Mouse (Mus musculus): ENCODE data around the gene Stpg3. TPM values are rescaled to one million over a fixed set of nuclear protein-coding genes. Genes with fewer than 3 reads are reported as not detected.

Stpg3 gene
- polyA plus RNA-seq, 1 experiment from 2014 or later, result not detected

DNA sequence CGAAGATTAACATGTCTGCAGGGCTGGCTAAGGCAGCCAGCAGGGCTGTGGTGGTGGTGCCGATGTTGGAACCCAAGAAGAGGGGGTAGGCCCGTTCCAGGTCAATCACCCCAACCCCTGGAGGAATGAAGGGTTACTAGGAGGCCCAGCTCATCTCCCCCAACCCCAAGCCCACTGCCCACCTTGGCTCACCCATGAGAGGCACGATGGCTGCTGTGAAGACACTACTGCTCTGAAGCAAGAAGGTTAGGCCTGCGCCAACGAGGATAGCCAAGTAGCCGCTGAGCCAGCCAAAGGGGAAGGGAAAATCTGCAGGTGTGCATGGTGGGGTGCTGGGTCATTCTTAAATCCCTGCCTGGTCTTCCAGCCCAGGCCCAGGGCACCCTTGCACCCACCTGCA lies 16.1 kb upstream of the Stpg3 start:
- no peak overlapping the region for H3K9ac ChIP-seq (ENCODE audit: low read depth, low read length)
- WGBS, result 90% methylated on average over 7 of the region's 7 CpGs
- H3K36me3 ChIP-seq (ENCODE audit: control insufficient read depth, insufficient read depth, low read length), result no peaks in the 10 kb centered on the region
- no peak overlapping the region for H3K4me2 ChIP-seq (ENCODE audit: low read length)
- H3K27ac ChIP-seq (ENCODE audit: low read depth, low read length), result no peak overlapping the region
- no peak for ATAC-seq
- H3K27me3 ChIP-seq (replicated peaks; ENCODE audit: control insufficient read depth, insufficient read depth, low read length), result 0 out of 2 replicates have a peak, but pooled peaks cover 2% of the 10 kb centered on the region
- H3K4me3 ChIP-seq (ENCODE audit: low read length), result no peak overlapping the region
- peaks cover 5% of the 10 kb centered on the region for H3K4me1 ChIP-seq (ENCODE audit: control insufficient read depth, insufficient read depth, low read depth, low read length)
- no peaks in the 10 kb centered on the region for H3K9me3 ChIP-seq (ENCODE audit: control insufficient read depth, low read length)

DNA sequence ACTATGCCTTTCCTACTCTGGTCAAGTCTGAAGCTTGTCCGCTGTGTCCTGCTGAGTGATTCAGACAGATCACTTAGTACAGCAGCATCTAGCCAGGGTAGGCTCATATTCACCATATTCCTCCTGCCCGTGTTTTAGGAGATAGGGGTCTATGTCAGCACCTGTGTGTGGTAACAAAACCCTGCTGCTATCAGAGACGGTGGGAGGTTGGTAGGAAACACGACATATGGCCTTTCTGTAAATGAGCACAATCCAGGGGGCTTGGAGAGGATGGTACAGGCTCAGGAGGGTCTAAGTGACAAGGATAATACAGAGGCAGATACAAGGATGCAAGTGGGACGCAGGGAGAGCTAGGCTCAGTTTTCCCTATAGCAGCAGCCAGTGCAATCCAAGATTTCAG lies 15.1 kb upstream of the Stpg3 start:
- 80% methylated on average over 5 of the region's 5 CpGs for WGBS

DNA sequence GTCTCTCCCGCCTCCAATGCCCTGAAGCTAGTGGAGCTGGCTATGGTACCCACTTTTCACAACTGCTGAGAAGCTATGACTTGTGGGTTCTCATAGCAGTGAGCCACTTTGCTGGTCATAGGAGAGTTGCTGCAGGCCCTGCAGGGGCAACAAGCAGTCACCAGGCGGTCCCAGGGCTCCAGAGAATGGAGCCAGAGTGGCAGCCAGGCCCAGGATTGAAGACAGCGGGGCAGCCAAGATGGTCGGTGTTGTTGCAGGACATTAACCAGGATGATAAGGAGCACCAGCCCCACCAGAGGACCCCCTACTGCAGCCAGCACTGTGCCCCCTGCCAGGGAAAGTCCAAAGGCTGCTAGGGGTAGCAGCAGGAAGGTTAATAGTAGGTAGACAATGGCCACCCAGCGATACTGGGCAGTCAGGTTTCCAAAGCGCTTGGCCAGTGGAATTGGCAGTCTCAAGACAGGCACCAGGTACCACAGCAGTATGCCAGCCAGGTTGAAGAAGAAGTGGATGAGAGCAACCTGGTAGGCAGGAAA lies 14.6 kb upstream of the Stpg3 start:
- Histone ChIP-seq H3K27me3 (replicated peaks; ENCODE audit: control insufficient read depth, insufficient read depth, low read length) (0 out of 2 replicates have a peak, but pooled peaks cover 2% of the 10 kb centered on the region), H3K9me3 (ENCODE audit: control insufficient read depth, low read length) (no peaks in the 10 kb centered on the region), H3K4me1 (ENCODE audit: control insufficient read depth, insufficient read depth, low read depth, low read length) (peaks cover 7% of the 10 kb centered on the region), H3K36me3 (ENCODE audit: control insufficient read depth, insufficient read depth, low read length) (no peaks in the 10 kb centered on the region), H3K4me3 (ENCODE audit: low read length) (no peak overlapping the region), H3K27ac (ENCODE audit: low read depth, low read length) (no peak overlapping the region), H3K4me2 (ENCODE audit: low read length) (no peak overlapping the region), H3K9ac (ENCODE audit: low read depth, low read length) (peak overlapping the region; percentile 25; the same call in 1 of the 2 replicates)
- WGBS, result 68% methylated on average over 6 of the region's 6 CpGs
- ATAC-seq, result no peak

More for the DNA sequence above, 15.1 kb upstream of the Stpg3 start:
- no peak overlapping the region for H3K4me2 ChIP-seq (ENCODE audit: low read length)
- peaks cover 7% of the 10 kb centered on the region for H3K4me1 ChIP-seq (ENCODE audit: control insufficient read depth, insufficient read depth, low read depth, low read length)
- no peak overlapping the region for H3K4me3 ChIP-seq (ENCODE audit: low read length)
- H3K36me3 ChIP-seq (ENCODE audit: control insufficient read depth, insufficient read depth, low read length), result no peaks in the 10 kb centered on the region
- no peak for ATAC-seq
- H3K9me3 ChIP-seq (ENCODE audit: control insufficient read depth, low read length), result no peaks in the 10 kb centered on the region
- H3K27me3 ChIP-seq (replicated peaks; ENCODE audit: control insufficient read depth, insufficient read depth, low read length), result 0 out of 2 replicates have a peak, but pooled peaks cover 2% of the 10 kb centered on the region
- no peak overlapping the region for H3K27ac ChIP-seq (ENCODE audit: low read depth, low read length)
- no peak overlapping the region for H3K9ac ChIP-seq (ENCODE audit: low read depth, low read length)

DNA sequence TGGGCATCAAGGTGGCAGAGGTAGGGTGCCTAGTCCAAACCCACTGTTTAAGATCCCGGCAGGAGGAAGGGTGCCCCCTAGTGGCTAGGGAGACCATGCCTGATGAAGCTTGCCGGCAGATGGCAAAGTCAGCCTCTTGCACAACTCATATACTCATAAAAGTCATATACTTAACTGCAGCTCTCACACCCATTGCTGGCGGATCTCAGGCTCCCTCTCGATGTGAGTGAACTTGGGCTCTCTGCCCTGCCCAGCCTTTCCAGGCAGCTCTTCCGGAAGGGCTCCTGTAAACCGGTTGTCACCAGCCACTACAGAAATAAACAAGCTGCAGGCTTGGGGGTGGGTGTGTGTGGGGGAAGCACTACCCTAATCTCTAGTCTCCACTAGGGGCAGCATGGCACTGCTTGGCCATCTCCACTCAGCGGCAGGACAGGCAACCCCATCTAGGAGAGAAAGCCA lies 14.0 kb upstream of the Stpg3 start:
- no peak overlapping the region for H3K9ac ChIP-seq (ENCODE audit: low read depth, low read length)
- 0% methylated on average over 7 of the region's 7 CpGs for WGBS
- peak overlapping the region; percentile 74 for H3K27ac ChIP-seq (ENCODE audit: low read depth, low read length)
- H3K4me1 ChIP-seq (ENCODE audit: control insufficient read depth, insufficient read depth, low read depth, low read length), result peaks cover 10% of the 10 kb centered on the region
- no peak for ATAC-seq
- H3K27me3 ChIP-seq (replicated peaks; ENCODE audit: control insufficient read depth, insufficient read depth, low read length), result 0 out of 2 replicates have a peak, but pooled peaks cover 2% of the 10 kb centered on the region
- peak overlapping the region; percentile 27 for H3K4me3 ChIP-seq (ENCODE audit: low read length)
- H3K4me2 ChIP-seq (ENCODE audit: low read length), result peak overlapping the region; percentile 54
- H3K36me3 ChIP-seq (ENCODE audit: control insufficient read depth, insufficient read depth, low read length), result no peaks in the 10 kb centered on the region
- no peaks in the 10 kb centered on the region for H3K9me3 ChIP-seq (ENCODE audit: control insufficient read depth, low read length)

DNA sequence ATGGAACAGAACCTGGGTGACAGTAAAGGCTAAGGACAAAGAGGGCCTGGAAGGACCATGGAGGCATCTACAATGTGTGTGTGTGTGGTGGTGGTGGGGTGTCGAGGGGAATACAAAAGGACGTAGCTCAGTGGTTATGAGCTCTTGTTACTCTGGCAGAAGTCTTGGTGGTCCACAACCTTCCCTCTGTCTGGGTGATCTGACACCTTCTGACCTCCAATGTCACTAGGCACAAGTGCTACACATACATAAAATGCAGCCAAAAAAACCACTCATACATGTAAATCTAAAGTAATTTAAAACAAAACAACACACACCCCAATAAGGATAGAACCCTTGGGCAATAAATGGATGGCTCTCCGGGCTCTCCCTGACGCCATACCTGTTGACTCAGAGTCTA lies 13.0 kb upstream of the Stpg3 start:
- Histone ChIP-seq H3K27ac (ENCODE audit: low read depth, low read length) (no peak overlapping the region), H3K9ac (ENCODE audit: low read depth, low read length) (no peak overlapping the region), H3K27me3 (replicated peaks; ENCODE audit: control insufficient read depth, insufficient read depth, low read length) (no peaks in the 10 kb centered on the region), H3K36me3 (ENCODE audit: control insufficient read depth, insufficient read depth, low read length) (no peaks in the 10 kb centered on the region), H3K9me3 (ENCODE audit: control insufficient read depth, low read length) (no peaks in the 10 kb centered on the region), H3K4me3 (ENCODE audit: low read length) (no peak overlapping the region), H3K4me1 (ENCODE audit: control insufficient read depth, insufficient read depth, low read depth, low read length) (peaks cover 14% of the 10 kb centered on the region), H3K4me2 (ENCODE audit: low read length) (no peak overlapping the region)
- WGBS, result 89% methylated on average over 4 of the region's 4 CpGs
- ATAC-seq, result no peak

DNA sequence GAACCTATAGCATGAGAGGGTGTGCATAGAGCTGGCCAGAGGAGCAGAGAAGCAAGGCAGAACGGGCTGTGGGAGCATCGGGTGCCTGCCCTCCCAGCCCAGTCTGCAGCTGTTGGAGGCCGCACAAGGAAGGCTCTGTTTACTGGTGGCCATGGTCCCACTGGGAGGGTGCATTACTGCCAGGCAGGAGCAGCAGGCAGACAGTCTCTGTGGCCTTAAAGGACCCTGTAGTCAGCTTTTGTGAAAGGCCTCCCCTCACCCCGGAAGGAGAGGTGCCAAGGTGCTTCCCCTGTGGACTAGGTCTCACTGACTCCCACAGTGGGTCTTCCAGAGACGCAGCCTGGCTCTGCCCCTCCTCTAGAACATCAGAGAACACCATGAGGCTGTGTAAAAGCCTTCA lies 12.4 kb upstream of the Stpg3 start:
- 77% methylated on average over 5 of the region's 5 CpGs for WGBS
- Histone ChIP-seq H3K27me3 (replicated peaks; ENCODE audit: control insufficient read depth, insufficient read depth, low read length) (no peaks in the 10 kb centered on the region), H3K9me3 (ENCODE audit: control insufficient read depth, low read length) (no peaks in the 10 kb centered on the region), H3K4me2 (ENCODE audit: low read length) (no peak overlapping the region), H3K9ac (ENCODE audit: low read depth, low read length) (no peak overlapping the region), H3K36me3 (ENCODE audit: control insufficient read depth, insufficient read depth, low read length) (0 out of 2 replicates have a peak, but pooled peaks cover under 1% of the 10 kb centered on the region), H3K4me3 (ENCODE audit: low read length) (no peak overlapping the region), H3K4me1 (ENCODE audit: control insufficient read depth, insufficient read depth, low read depth, low read length) (peaks cover 14% of the 10 kb centered on the region), H3K27ac (ENCODE audit: low read depth, low read length) (no peak overlapping the region)
- ATAC-seq, result no peak

DNA sequence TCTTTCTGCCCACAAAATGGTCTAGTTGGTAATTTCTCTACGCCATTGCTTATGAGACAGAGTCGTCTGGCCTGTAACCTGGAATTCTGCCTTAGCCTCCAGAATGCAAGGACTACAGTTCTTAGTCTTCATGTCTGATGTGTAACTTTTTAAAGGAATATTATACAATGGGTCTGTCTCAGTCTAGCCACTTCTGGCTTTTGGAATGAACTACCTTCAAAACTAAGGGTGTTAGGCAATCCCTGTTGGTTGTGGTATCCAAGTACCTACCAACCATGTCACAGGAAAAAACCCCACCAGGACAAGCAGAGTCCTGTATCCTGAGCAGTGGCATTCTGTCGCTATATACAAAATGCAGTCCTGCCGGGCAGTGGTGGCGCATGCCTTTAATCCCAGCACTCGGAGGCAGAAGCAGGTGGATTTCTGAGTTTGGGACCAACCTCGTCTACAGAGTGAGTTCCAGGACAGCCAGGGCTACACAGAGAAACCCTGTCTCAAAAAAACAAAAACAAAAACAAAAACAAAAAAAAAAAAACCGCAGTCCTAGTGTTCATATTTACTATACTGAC lies 11.5 kb upstream of the Stpg3 start:
- Histone ChIP-seq H3K4me3 (ENCODE audit: low read length) (no peak overlapping the region), H3K9ac (ENCODE audit: low read depth, low read length) (no peak overlapping the region)

DNA sequence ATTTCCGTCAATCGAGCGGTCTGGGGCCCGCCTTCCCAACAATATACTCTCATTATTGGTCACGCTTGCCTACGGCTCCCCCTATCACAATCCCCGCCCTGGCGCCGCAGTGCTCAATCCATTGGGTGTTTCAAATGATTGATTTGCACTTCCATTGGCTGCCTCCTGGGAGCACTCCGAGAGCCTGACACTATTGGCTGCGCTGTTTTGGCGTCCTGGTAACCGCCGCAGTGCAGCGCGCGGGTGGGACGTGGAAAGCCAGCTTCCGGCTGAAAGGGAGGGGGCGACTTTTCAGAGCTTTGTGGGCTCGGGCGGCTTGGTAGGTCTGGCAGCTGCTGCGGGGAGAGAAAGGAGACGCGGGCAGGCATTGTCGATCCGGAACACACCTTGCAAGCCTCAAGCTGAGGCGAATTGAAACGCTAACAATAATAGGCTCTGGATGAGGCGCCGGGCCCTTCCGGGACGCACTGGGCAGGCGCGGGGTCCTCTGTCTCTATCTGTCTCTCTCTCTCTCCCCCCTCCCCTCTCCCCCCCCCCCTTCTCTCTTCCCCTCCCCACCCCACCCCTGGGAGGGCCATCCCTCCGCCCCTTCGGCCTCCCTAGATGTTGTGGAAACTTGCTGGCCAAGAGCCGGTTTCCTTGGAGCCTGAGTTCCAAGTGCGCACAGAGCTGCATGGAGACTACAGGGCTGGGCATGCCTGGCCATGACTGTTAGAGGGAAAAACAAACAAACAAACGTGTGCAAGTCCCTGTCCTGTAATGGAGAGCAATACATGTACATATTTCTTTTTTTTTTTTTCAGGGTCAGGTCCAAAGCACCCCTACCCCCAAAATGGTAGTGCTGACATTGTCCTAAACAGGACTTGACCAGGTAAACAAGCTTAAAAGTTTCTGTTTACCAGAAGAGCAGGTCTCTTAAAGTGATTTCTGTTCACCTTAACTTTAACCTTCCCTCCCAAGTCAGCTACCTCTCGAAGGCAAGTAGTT lies 10.6 kb upstream of the Stpg3 start:
- Histone ChIP-seq H3K4me1 (ENCODE audit: control insufficient read depth, insufficient read depth, low read depth, low read length) (peaks cover 14% of the 10 kb centered on the region), H3K36me3 (ENCODE audit: control insufficient read depth, insufficient read depth, low read length) (peaks cover 3% of the 10 kb centered on the region; the same call in 1 of the 2 replicates), H3K27me3 (replicated peaks; ENCODE audit: control insufficient read depth, insufficient read depth, low read length) (no peaks in the 10 kb centered on the region), H3K4me2 (ENCODE audit: low read length) (peak overlapping the region; percentile 56), H3K27ac (ENCODE audit: low read depth, low read length) (peak overlapping the region; percentile 98), H3K9me3 (ENCODE audit: control insufficient read depth, low read length) (no peaks in the 10 kb centered on the region), H3K9ac (ENCODE audit: low read depth, low read length) (peak overlapping the region; percentile 79), H3K4me3 (ENCODE audit: low read length) (peak overlapping the region; percentile 57)
- 2% methylated on average over 34 of the region's 41 CpGs for WGBS
- peak; percentile 98 for ATAC-seq

More for the DNA sequence above, 11.5 kb upstream of the Stpg3 start:
- peak overlapping the region; percentile 98 for H3K27ac ChIP-seq (ENCODE audit: low read depth, low read length)
- 74% methylated on average over 8 of the region's 8 CpGs for WGBS
- H3K36me3 ChIP-seq (ENCODE audit: control insufficient read depth, insufficient read depth, low read length), result peaks cover 3% of the 10 kb centered on the region; the same call in 1 of the 2 replicates
- H3K27me3 ChIP-seq (replicated peaks; ENCODE audit: control insufficient read depth, insufficient read depth, low read length), result no peaks in the 10 kb centered on the region
- H3K4me2 ChIP-seq (ENCODE audit: low read length), result peak overlapping the region; percentile 56; the same call in 1 of the 2 replicates
- ATAC-seq, result no peak
- peaks cover 14% of the 10 kb centered on the region for H3K4me1 ChIP-seq (ENCODE audit: control insufficient read depth, insufficient read depth, low read depth, low read length)
- H3K9me3 ChIP-seq (ENCODE audit: control insufficient read depth, low read length), result no peaks in the 10 kb centered on the region

DNA sequence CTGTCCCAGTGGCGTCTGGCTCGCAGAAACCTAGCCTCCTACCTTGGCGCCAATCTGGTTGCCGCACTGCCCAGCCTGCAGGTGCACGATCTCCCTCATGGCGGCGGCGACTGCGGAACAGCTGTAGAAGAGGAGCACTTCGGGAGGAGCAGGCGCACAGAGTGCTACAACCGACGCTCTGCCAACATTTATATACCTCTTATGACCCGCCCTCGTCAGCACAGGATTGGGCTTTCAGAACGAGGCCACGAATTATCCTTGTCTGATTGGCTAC lies 10.0 kb upstream of the Stpg3 start, which contains the start of gene Tubb4b:
TSS of gene Tubb4b (minus strand) at position 211 of the 274 bp plus-strand sequence.
- Histone ChIP-seq H3K4me1 (ENCODE audit: control insufficient read depth, insufficient read depth, low read depth, low read length) (peaks cover 14% of the 10 kb centered on the region), H3K27me3 (replicated peaks; ENCODE audit: control insufficient read depth, insufficient read depth, low read length) (no peaks in the 10 kb centered on the region), H3K36me3 (ENCODE audit: control insufficient read depth, insufficient read depth, low read length) (peaks cover 3% of the 10 kb centered on the region; the same call in 1 of the 2 replicates), H3K4me3 (ENCODE audit: low read length) (peak within 1 kb of the TSS; percentile 91), H3K4me2 (ENCODE audit: low read length) (peak within 1 kb of the TSS; percentile 94), H3K9me3 (ENCODE audit: control insufficient read depth, low read length) (no peaks in the 10 kb centered on the region), H3K9ac (ENCODE audit: low read depth, low read length) (peak within 1 kb of the TSS; percentile 92), H3K27ac (ENCODE audit: low read depth, low read length) (peak within 1 kb of the TSS; percentile 98)
- ATAC-seq, result no peak
- WGBS, result under 1% methylated on average over 17 of the region's 17 CpGs

All from hindbrain, embryonic 16.5 days (tissue).